Mouse (Mus musculus) brain, adult 2 months (tissue): ENCODE results near the gene Ankrd11.

Experiments used
- DNase-seq: peaks from one replicate; pipeline ENCODE4 v3.0.0; 2011; ENCODE audit warnings: low read depth, low spot score

Gene Ankrd11

DNA sequence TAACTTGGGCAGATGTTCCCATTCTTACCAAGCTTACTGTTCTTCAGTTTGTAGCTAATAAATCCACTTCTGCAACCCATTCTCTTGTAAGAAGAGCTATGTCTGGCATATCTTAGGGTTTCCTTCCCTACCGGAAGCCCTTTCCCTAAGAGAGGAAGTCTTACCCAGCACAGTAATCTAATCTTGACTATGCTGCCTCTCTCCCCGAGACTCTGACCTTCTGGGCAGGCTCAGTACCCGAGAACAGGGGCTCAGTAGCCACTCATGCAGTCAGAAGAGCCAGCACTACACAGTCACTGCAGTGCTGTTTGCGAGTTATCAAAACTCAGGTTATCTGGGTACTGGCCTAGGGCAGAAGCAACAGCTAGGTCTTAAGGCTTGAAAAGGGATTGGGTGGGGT lies 144.1 kb downstream of the Ankrd11 start:
- no peak for DNase-seq

DNA sequence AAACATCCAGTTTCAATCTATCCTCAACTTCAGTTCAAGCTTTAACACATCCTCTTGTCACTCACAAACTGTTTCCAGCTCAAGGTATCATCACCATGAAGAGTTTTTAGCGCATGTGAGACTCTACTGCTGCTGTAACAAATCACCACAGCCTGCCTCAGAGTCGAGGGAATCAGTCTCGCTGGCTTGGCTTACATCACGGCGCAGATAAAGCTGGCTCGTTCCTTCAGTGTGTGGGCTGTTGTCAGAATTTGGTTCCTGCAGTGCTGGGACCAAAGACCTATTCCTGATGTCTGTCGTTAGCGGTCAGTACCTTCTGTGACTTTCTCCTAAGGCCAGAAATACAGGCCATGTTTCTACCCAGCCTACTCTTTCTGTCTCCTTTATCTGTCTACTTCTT lies 144.9 kb downstream of the Ankrd11 start:
- peak; percentile 54 for DNase-seq

DNA sequence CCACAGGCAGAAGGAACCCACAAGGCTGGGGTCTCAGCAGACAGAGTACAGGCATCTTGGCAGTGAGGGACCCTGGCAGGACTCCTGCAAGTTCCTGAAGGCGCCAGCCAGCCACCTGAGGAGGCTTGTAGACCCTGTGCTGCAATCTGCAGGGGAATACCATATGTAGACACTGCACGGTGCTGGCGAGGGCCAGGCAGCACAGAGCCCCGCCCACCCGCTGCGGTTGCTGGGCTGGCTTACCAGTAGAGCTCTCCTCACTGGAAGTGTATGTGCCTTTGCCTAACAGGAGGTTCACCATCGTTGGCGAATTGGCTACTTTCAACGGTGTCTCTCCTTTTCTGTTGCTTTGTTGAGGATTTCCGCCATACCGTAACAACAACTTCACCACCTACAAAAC lies 145.8 kb downstream of the Ankrd11 start:
- DNase-seq, result no peak

DNA sequence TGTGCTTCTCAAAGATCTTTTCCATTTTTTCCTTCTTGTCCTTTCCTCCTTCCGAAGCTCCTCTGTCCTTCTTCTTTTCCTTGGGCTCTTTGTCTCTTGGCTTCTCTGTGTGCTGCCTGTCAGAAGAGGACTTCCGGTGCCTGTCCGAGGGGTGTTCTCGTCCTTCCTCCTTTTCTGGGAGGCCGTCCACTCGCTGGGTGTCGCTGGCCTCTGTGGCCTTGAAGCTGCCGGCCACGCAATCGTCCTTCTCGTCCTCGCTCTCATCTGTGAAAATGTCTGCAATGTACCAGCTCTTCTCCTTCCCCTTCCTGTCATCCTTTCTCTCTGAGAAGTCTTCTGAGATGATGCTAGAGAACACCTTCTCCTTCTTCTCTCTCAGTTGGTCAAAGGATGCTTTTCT lies 148.6 kb downstream of the Ankrd11 start:
- no peak for DNase-seq

DNA sequence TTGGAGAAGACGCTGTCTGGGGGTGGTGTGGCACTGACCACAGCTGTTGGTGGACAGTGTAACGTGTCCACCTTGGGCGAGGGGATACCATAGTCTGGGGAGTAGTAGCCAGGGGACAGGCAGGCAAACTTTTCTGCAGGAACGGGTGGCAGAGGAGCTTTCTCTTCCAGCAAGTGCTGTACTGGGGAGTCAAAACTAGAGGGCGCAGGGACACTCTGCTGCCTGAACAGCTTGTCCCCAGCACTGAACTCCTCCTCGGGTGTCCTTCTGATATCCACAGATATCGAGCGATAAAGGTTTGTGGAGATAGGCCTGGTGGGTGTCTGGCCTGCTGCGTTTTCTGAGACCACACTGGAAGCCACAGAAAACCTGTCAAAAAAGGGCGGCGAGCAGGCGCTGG lies 150.6 kb downstream of the Ankrd11 start:
- peak; percentile 31 for DNase-seq

DNA sequence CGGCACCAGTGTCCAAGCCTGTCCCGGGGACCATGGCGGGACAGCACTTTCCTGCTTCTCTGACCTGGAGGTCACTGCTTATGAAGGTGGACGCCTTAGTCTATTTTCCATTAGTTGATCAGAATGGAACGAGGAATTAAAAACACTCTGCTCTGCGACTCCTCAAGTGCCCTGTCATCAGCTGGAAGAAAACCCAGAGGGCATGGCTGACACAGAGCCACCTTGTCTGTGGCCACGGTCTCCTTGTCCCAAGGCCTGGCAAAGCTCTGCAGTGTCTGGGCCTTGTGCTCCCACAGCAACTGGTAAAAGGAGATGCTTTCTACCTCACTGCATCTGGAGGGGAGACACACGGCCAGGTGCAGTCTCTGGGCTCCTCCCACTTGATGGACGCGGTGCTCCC lies 158.4 kb downstream of the Ankrd11 start:
- DNase-seq, result no peak

DNA sequence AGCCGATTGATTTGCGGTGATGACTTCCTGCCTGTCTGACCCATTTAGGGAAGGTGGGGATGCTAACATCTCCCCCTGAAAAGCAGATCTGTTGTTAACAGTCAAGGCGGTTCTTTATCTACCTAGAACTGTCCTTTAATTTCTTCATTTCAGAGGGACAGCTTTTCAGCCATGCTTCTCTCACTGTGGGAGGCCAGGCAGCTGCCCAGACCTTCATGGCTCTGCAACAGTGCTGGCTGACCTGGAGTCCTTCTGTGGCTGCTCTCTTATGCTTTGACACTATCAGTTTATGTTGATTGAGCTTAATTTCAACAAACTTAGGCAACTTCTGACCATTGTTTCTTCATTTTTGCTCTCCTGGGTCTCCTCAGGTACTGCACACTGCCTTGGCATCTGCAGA lies 161.8 kb downstream of the Ankrd11 start:
- peak; percentile 72 for DNase-seq

DNA sequence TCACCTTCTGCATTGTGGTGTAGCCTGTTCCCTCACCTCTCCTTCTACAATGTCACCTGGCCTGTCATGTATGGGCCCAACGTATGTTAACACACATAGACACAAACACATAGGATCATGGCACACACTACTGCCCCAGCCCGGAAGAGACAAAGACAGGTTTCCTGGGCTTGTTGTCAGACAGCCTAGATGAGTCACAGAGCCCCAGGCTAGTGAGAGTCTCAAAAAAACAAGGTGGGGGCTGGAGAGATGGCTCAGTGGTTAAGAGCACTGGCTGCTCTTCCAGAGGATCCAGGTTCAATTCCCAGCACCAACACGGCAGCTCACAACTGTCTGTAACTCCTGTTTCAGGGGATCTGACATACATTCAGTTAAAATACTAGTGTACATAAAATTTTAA lies 163.8 kb downstream of the Ankrd11 start:
- no peak for DNase-seq

DNA sequence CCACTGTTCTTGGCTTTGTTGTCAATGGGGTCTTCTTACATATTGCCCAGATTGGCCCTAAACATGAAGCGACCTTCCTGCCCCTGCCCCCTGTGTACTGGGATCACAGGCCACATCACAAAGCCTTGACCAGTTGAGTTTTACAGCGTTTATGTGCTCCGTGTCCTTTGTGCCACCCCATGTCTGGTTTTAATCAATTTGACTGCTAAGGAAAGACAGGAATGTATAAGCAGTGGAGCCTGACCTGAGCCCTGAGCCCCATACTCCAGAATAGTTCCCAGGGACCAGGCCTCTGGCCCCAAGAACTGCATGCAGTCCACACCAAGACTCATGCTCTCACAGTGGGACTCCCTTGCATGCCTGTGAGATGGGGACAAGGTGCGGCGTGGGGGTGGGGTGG lies 166.9 kb downstream of the Ankrd11 start:
- DNase-seq, result no peak

DNA sequence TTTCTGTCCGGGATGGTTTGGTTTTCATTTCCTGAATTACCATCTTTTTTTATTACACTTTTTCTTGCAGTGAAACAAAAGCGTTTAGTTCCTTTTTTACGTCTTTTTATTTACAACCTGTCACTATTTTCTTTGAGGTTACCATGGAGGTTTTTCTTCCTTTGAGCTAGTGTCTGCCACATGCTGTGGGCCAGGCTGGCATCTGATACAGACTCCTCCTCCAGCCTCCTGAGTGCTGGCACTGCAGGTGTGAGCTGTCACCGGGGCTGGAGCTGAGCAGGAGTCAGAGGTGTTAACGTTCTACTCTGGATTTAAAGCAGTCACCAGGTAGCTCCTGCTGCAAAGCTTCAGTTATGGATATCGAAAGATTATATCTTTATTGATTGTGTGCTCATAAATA lies 168.9 kb downstream of the Ankrd11 start:
- DNase-seq, result peak; percentile 78

DNA sequence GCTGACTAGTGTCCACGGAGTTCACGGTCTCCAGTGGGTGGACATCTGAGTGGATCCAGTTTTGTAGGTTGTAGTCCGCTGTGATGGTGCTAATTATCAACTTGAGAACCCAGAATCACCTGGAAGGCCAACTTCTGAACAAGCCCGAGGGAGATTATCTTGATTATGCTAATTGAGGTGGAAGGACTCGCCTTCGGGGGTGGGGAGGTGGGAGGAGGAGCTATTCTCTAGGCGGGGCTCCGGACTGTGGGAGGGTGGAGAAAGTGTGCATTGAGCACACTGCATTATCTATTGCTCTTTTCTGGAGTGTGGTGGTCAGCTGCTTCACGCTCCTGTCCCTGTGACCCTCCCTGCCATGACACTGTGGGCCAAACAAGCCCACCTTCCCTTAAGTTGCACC lies 170.4 kb downstream of the Ankrd11 start:
- DNase-seq, result no peak

DNA sequence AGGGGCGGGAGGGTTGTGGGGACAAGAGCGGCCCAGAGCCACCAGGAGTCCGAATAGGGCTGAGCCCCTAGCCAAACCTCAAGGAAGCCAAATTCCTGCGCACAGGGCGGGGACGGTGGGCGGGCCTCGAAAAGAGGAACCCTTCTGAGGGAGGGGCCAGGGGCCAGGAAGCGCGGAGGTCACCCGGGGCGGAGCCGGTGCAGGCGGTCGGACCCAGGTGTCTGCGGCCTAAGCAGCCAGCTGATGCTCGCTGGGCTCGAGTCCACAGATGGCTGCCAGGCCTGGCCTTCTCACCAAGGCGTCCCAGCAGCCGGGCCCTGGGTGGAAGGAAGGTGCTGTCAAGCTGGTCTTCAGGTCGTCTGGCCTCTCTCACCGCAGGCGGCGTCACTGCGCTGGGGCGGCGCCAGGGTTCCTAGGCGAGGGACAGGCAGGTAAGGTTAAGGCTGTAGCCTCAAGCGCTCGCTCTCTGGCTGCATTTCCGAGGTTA lies 171.7 kb downstream of the Ankrd11 start:
- DNase-seq, result peak; percentile 30

DNA sequence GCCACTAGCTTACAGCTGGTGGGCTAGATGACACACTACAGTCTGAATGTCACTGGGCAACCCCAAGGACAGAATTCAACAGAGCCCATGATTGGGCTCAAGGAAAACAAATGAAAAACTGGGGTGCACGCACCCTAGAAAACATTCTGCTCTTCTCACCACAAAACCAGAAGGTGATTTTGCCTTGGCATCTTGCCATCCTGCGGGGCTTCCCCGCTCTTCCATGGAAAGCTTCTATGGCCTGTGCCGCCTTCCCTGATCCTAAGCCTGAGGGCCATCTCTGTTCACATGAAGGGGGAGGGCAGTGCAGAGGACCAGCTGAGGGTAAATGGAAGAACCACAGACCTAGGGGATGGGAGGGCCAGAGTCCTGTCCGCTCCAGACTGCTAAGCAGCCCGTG lies 174.1 kb downstream of the Ankrd11 start:
- DNase-seq, result no peak

DNA sequence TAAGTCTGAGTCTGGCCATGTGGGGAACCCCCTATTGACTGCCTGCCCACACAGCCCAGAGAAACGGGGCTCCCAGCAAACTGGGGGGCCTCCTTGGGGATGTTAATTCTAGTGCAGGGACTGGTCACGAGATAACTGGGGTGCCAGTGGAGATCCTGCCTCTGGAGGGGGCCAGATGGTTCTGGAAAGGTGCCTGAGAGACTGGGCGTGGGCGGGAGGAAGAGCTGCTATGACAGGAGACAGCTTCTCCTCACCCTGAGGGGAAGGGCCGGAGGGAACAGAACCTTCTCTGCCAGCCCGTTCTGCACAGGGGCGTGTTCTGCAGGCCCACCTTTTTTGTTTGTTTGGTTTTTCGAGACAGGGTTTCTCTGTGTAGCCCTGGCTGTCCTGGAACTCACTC lies 175.8 kb downstream of the Ankrd11 start:
- no peak for DNase-seq

DNA sequence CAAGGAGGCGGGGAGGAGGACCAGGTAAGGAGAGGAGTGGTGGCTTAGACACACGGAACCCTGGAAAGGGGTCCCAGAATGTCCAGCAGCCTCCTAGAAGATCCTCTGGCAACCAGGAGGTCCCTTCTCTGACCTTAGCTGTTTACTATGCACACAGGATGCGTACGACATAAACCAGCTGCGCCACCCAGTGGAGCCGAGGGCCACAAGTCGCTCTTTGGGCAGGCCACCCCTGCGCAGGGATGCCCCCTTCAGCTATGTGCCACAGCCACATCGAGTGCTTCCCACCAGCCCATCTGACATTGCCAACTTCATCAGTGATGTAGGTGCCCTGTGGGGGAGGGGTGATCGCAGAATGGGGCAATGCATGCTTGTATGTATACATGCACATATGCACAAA lies 176.6 kb downstream of the Ankrd11 start:
- DNase-seq, result peak; percentile 48

DNA sequence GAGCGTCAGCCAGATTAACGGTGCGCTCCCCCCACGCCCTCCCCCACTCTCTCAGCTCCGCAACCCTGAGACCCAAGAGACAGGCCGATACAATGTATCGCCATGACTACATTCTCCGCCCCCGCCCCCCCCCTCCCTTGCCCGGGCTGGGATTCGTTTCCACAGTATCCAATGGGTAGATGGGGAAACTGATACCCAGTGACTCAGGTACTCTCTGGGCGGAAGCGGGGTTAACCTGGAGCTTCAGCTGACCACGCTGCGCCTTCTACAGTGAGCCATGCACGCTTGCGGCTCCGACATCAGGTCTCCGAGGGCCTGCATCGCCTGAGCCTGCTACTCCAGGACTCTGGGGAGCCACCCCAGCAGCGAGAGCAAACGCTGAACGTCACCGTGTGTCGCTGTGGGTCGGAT lies 177.4 kb downstream of the Ankrd11 start:
- DNase-seq, result no peak

DNA sequence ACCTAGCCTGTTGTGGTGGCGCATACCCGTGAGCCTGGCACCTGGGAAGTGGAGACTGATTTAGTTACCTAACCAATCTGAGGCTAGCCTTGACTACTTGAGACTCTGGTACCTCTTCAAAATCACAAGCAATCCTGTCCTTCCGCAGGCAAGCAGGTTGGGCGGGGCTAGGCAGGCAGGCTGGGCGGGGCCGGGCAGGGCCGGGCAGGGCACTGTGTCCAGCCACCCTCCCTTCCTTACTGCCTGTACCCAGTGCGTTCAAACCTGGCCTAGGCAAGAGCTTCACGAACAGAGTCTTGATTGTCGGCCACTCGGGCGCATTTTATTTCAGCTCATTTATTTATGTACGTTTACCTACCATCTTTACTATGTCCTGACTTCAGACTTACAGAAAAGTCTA lies 182.2 kb downstream of the Ankrd11 start:
- DNase-seq, result no peak

DNA sequence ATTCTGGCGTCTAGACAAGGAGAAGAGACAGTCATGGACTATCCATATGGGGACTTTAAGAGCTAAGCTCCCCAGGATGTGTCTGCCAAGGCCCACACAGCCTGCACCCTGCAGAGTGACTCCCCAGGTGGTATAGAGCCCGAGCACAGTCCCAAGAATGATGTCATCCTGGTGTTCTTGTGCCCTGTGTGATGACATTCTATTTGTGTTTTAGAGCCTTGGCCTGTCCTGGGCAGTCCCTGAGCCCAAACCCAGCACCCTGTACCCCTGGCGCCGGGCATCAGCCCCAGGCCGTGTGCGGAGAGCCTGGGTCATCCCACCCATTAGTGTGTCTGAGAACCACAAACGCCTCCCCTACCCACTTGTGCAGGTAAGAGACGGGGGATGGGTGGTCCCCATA lies 185.8 kb downstream of the Ankrd11 start:
- DNase-seq, result no peak

DNA sequence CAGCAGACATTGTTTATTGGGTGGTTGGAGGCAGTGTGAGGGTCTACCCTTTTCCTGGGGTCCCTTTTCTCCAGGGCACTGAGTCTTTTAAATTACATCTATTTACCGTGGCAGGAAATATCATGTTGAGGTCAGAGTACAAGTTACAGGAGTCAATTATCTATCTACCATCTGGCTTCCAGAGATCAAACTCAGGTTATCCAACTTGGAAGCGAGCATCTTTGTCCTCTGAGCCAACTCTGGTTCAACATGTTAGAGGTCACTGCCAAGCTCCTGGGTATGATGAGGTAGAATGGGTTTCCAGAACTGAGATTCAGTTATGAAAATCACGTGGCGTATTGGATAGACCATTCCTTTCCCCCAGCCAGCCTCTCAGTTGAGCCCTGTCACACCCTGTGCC lies 187.0 kb downstream of the Ankrd11 start:
- no peak for DNase-seq

DNA sequence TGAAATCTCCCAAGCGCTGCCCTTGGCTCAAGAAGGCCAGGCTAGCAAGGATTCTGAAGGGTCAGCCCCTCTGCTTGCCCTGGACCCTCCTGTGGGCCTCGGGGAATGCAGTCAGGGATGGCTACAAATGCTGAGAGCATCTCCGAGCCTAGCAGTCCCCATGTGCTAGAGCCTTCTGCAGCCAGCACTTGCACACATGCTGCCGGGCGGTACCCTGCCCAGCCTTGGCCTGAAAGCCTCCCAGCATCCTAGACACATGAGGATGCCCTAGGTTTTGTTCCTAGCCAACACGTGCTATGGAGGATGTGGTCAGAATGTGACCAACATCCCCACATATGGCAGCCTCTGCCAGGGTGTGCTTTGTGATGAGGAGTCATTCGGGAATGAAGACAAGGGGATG lies 187.7 kb downstream of the Ankrd11 start:
- DNase-seq, result no peak

DNA sequence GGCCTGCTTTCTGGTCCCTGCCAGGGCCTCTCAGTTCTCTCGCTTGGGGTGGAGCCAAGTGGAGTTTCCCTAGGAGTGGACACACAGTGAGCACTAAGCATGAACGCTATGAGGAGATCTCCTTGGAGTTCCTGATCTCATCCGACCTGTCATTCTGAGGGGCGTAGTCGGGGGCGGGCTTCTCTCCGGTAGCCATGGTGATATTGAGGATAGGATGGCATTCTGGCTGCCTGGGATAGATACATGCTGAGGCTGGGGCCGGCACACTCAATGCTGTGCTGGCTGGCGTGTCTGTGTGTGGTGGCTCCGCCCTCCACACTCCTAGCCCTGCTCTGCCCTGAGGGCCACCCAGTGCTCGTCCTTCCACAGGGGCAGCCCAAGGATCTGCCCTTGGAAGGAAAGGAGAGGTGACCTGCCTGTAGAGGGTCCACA lies 188.7 kb downstream of the Ankrd11 start:
- DNase-seq, result peak; percentile 88

DNA sequence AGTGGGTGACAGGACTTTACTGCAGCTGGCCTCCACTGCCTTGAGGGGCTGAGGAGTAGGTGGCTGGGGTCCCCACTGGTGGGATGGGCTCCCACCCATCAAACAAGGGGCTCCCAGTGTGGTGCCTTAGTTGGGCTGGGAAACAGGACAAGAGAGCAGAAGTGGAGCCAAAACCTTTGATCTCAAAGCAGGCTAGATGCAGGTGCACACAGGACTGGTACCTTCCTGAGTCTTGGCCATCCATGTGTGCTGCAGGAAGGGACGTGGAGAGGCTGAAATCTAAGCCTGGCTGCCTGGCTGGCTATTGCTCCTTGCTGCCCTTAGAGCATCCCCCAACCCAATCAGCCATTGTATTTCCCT lies 189.6 kb downstream of the Ankrd11 start:
- peak; percentile 94 for DNase-seq

DNA sequence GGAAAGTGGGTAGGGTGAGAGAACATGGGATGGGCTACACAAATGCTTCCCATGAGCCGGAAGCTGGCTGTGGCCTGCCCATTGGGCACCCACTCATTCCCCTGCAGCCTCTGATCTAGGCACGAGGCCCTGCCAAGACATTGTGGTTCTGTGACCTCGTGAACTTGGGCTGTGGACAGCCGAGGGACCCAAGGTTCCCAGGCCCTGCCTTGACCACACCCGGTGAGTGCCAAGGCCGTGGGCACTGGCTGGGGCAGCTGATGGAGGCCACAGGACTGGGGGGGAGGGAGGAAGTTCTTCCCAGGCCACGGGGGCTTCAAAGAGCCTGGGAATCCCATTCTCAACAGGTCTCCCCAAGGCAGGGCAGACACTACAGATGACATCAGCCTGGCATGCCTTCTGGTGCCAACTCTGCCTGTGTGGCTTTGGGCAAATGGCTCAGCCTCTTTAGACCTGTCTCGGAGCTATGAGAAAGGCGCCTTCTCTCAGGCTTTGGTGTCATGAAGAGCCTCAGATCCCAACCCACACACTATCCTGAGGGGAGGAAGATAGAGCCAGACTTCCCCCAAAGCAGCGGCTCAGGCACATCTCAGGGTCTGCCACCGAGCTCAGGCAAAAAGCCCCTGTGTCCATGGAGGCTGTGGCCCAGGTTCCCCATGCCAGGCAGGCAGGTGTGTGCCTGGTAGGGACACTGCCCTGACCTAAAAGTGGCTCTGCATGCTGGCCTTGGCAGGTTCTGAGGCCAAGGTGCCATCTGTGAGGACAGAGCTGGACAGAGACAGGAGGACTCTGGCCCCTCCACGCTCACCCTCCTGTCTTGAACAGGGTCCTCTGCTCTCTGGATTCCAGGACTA lies 190.2 kb downstream of the Ankrd11 start:
- peak; percentile 98 for DNase-seq
